Mouse (Mus musculus) retina, embryonic 14.5 days (tissue): ENCODE data around the gene Gm20498.
A peak's percentile ranks its signal among the peaks of the same experiment; 100 is the strongest.
"Not testable (repeated sequence)": the region's sequence is repeated elsewhere in the genome, so short reads cannot be mapped to it uniquely, and the experiment has no call there.

ENCODE experiments used
- DNase-seq: peaks from one replicate; pipeline ENCODE4 v3.0.0-alpha.2; 2015; ENCODE audit warnings: low spot score

Gene Gm20498

DNA sequence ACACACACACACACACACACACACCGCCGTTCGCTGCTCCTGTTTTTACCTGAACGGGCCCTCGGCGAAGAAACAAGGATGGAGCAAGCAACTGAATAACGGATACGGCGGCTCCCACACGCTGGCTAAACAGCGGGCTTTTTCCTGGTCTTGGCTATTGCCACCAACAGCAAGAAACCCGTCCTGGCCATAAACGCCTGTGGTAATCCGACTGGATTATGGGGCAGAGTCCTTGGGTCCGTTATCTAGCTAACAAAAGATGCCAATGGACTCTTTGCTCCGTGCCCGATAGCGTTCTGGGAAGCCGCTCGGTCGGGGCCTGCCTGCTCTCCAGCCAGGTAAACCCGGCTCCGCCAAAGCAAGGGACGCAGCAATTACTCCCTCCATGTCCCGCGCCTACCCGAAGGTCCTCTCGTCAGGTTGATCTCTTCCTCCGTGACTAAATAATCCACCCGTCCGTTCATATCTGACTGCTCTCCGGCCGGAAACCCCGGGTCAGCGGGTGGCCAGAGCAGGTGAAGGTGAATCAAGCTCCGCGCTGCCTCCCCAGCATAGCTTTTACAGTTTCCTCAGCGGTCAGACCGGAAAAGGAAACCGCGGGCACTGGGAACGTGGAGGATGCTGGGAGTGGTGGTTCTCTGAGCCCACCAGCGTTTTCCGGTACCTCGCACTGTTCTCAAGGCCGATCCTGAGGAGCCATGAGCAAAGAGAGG lies at the start of gene Gm20498, which contains the start of gene Synj2bp:
Gene Gm20498 (minus strand): TSS at position 590 of the 713 bp plus-strand sequence.
Gene Synj2bp (minus strand): TSS at position 596 of the 713 bp plus-strand sequence.
- peak; percentile 85 for DNase-seq

DNA sequence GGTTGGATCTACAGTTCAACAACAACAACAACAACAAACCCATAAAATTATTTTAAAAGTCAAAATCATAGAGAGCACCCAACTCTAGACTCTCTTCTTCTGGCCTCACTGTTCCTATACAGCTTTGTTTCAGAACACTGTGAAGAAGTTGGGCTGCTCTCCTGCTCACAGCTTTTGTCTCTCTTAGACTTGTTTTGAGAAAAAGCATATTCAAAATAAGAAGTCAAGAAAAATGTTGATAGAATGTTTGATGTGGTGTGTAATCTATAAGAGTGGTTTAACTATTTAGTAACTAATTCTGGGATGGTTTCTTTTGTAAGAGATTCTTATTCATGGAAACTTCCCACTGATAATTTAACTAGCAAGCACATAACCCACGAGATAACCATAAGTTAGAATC lies 35.7 kb upstream of the Gm20498 start, which contains the start of gene Adam21:
Gene Adam21 (minus strand): TSS at position 101 of the 400 bp plus-strand sequence.
- DNase-seq: no peak

- no peak for DNase-seq
Observed at GRCm38 (mm10) chr12:81567931-81568330, 35.2 kb upstream of the Gm20498 start.

GRCm38 (mm10) chr12:81564173-81564572 lies 31.5 kb upstream of the Gm20498 start:
- no peak for DNase-seq

GRCm38 (mm10) chr12:81549286-81549685 lies 16.6 kb upstream of the Gm20498 start:
- DNase-seq: no peak

- DNase-seq: no peak
Observed at GRCm38 (mm10) chr12:81547163-81547562, 14.5 kb upstream of the Gm20498 start.

- no peak for DNase-seq
Observed at GRCm38 (mm10) chr12:81533029-81533419, 319 bp upstream of the Gm20498 start.

- DNase-seq: peak; percentile 5
Observed at GRCm38 (mm10) chr12:81530587-81530986, 2.1 kb downstream of the Gm20498 start.

GRCm38 (mm10) chr12:81496906-81497305 lies 35.8 kb downstream of the Gm20498 start:
- not testable (repeated sequence) for DNase-seq

GRCm38 (mm10) chr12:81490491-81490890 lies 42.2 kb downstream of the Gm20498 start:
- DNase-seq: no peak

GRCm38 (mm10) chr12:81485311-81485710 lies 47.4 kb downstream of the Gm20498 start:
- no peak for DNase-seq

DNA sequence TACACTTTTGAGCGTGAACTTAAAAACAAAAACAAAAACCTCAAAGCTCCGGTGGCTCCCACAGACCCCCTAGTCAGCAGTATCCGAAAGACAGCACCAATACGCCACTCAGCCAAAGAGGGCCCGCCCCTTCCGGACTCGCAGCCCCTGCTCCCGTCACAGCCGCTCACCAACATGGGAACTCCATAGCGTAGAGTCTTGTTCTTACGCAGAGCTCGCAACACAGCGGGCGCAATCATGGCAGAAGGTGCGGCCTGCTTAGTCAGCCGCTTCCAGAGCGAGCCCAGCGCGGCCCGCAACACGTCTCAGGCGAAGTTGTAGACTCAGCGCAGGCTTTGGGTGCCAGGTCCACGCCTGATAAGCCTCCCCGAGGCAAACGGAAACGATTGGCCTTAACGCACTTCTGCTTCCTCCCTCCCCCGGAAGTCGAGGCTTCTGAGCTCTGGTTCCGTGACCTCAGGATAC lies 47.9 kb downstream of the Gm20498 start, which contains the start of gene Cox16:
Gene Cox16 (minus strand): TSS at position 401 of the 465 bp plus-strand sequence.
- peak; percentile 86 for DNase-seq

- peak; percentile 20 for DNase-seq
Observed at GRCm38 (mm10) chr12:81484212-81484611, 48.5 kb downstream of the Gm20498 start.

DNA sequence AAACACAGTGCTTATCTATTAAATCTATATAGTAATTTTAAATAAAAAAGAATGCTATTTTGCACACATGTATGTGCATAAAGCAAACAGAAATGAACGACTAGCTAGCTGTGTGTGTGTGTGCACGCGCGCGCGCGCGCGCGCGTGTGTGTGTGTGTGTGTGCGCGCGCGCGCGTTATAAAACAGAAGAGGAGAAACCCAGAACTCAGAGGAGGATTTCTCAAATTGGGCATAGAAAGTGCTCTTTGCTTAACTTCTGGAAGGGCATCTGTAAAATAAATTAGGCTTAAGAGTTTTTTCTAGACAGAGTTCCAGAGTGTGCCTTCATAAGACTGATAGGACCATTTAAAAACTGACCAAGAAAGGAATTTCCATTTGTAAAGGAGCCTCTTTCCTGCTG lies 49.0 kb downstream of the Gm20498 start:
- DNase-seq: peak; percentile 55

DNA sequence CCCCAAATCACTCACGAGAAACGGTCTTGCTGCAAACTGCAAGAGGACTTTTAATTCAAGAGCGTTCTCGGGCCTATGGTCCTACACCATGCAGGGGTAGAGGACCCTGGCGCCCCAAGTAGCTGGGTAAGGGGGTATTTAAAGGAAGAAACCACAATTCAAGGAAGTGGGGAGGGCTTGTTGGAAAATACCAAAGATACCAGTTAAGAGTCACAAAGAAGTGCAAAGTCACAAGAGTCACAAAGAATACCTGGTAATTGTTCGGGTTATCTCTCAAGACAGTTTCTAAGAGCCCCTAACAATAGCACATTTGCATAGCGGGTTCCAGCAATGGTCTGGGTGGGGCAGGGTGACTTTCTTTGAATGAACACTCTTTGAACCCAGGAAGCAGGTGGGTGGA lies 73.7 kb downstream of the Gm20498 start:
- not testable (repeated sequence) for DNase-seq

- not testable (repeated sequence) for DNase-seq
Observed at GRCm38 (mm10) chr12:81438985-81439384, 93.7 kb downstream of the Gm20498 start.

- not testable (repeated sequence) for DNase-seq
Observed at GRCm38 (mm10) chr12:81434778-81435177, 97.9 kb downstream of the Gm20498 start.

GRCm38 (mm10) chr12:81421846-81422245 lies 110.9 kb downstream of the Gm20498 start, which contains the start of gene Adam4:
Adam4 (minus strand) TSS chr12:81421946.
- no peak for DNase-seq

- DNase-seq: no peak
Observed at GRCm38 (mm10) chr12:81413211-81413610, 119.5 kb downstream of the Gm20498 start.

GRCm38 (mm10) chr12:81408966-81409365 lies 123.7 kb downstream of the Gm20498 start:
- DNase-seq: no peak

GRCm38 (mm10) chr12:81402187-81402586 lies 130.5 kb downstream of the Gm20498 start:
- peak; percentile 87 for DNase-seq

DNA sequence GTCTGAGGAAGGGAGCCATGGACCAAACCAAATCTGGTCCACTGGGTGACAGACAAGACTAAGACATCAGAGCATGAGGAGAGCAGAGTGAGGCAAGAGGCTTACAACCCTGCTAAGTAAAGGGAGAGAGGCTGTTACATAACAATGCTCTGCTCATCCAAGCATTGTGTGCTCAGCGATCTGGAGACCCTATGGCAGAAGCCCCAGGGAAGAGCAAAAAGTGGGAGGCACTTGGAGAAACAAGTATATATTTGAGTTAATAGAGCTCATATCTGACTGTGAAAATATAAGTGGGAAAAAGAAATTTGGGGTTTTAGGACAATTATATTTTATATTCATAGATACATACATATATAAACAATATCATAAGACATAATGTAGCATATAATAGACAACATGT lies 153.3 kb downstream of the Gm20498 start, which contains the start of gene Gm4787:
Gene Gm4787 (minus strand): TSS at position 101 of the 400 bp plus-strand sequence.
- DNase-seq: not testable (repeated sequence)

DNA sequence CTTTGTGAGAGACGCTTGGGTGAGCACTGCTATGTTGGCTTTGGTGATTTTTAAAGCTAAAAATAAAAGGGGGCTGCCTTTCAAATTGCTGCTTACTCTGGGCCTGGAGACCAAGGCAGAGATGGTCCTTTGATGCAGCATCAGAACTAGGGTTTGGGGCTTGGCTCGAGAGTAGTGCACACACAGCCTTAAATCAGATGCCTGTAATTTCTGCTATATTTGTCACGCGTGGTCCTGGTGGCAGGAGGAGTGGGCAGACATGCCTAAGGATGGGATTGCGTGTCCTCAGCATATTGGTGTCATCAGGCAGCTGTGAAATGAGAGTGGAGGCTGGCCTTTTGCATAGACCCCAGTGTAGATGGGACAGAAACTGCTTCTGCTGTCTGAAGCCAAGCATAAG lies 198.9 kb downstream of the Gm20498 start:
- DNase-seq: no peak
